8 mouse cellular contexts compared by ENCODE assay signal in the genomic region with DNA sequence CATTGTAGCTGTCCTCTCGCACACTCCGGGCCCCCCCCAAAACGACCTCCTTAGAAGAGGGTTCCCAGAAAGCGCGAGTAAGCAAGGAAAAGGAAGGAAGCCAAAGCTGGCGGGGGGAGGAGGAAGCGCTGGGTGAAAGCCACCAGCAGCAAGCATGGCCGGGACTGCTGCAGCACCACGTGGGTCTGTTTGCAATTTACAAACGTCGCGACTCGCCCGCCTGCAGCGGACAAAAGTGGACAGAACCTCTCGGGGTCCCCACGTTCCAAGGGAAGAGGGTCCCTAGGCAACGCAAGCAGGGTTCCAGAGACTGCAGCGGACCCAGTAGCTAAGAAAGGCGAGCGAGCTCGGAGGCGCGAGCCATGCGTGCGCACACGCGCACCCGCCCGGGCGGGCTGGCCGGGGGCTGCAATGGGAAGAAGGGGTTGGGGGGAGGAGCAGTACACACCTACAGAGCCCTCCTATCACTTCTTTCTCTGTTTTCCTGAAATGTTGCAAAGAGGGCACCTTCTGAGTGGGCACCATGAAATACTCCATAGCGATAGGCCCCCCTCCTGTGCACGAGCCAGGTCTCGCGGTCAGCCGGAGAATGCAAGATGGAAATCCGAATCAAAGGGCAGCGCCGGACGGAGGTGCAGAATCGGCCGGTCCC. TPM values are rescaled to one million over a fixed set of nuclear protein-coding genes. Genes with fewer than 3 reads are reported as not detected.
DNase-seq lines count a peak whose midpoint lies in the region; ATAC-seq and TF ChIP-seq lines count a peak whose summit lies in the region.

No protein-coding gene starts in this region.

- H3K4me2 ChIP-seq in limb, embryonic 14.5 days (replicated peaks; ENCODE audit: low read depth, low read length, severe bottlenecking) = peak overlapping the region; percentile 78
- peak overlapping the region; percentile 89 for H3K4me2 ChIP-seq in midbrain, embryonic 16.5 days (ENCODE audit: low read length)

- DNase-seq in kidney, adult 11 months = peak; percentile 75
- no peak for DNase-seq in kidney, adult 18-20 months
- DNase-seq in embryo, embryonic 11 days = peak; percentile 80
- peak; percentile 50 to 75 for DNase-seq in gastrocnemius, postnatal 4 days (ENCODE audit: low spot score in 2 of 2)
- peak; percentile 79 for DNase-seq in kidney, adult 2 months
- peak; percentile 40 for DNase-seq in limb, embryonic 14.5 days (ENCODE audit: low spot score)
- DNase-seq in spleen, postnatal 36 days (ENCODE audit: low spot score in 2 of 2) = peak; percentile 58 to 60

- TF ChIP-seq CTCF in kidney, adult 2 months (conservative IDR thresholded peaks at IDR 0.05; ENCODE audit: insufficient read depth, insufficient read length, low read depth, low read length) = no peak

- peak overlapping the region; percentile 62 for H3K4me3 ChIP-seq in kidney, adult 2 months (ENCODE audit: insufficient read depth, low read depth, low read length)
- H3K4me3 ChIP-seq in limb, embryonic 14.5 days (replicated peaks; ENCODE audit: low read length) = peak overlapping the region; percentile 81
- peak overlapping the region; percentile 81 for H3K4me3 ChIP-seq in midbrain, embryonic 16.5 days (ENCODE audit: low read depth, low read length)

- peak overlapping the region; percentile 77 for H3K9ac ChIP-seq in limb, embryonic 14.5 days (ENCODE audit: low read depth, low read length, severe bottlenecking)
- peak overlapping the region; percentile 82 for H3K9ac ChIP-seq in midbrain, embryonic 16.5 days (ENCODE audit: low read depth, low read length)

- H3K9me3 ChIP-seq in limb, embryonic 14.5 days (ENCODE audit: control insufficient read depth, low read length) = no peaks in the 10 kb centered on the region
- H3K9me3 ChIP-seq in midbrain, embryonic 16.5 days (replicated peaks; ENCODE audit: control insufficient read depth, low read length, poor library complexity, severe bottlenecking) = no peaks in the 10 kb centered on the region

- H3K36me3 ChIP-seq in kidney, adult 2 months (ENCODE audit: control insufficient read depth, insufficient read depth, low read length) = no peaks in the 10 kb centered on the region
- H3K36me3 ChIP-seq in limb, embryonic 14.5 days (ENCODE audit: control insufficient read depth, insufficient read depth, low read length) = no peaks in the 10 kb centered on the region
- no peaks in the 10 kb centered on the region for H3K36me3 ChIP-seq in midbrain, embryonic 16.5 days (ENCODE audit: control insufficient read depth, insufficient read depth, low read length)

- H3K27ac ChIP-seq in kidney, adult 2 months (ENCODE audit: insufficient read depth, low read depth, low read length) = peak overlapping the region; percentile 71; the same call in 1 of the 2 replicates
- H3K27ac ChIP-seq in limb, embryonic 14.5 days (replicated peaks; ENCODE audit: low read depth, low read length) = peak overlapping the region; percentile 93
- H3K27ac ChIP-seq in midbrain, embryonic 16.5 days (ENCODE audit: low read length) = peak overlapping the region; percentile 86

- H3K4me1 ChIP-seq in kidney, adult 2 months (ENCODE audit: control insufficient read depth, insufficient read depth, low read length) = peaks cover 11% of the 10 kb centered on the region
- H3K4me1 ChIP-seq in limb, embryonic 14.5 days (ENCODE audit: control insufficient read depth, insufficient read depth, low read length) = peaks cover 20% of the 10 kb centered on the region
- H3K4me1 ChIP-seq in midbrain, embryonic 16.5 days (ENCODE audit: control insufficient read depth, insufficient read depth, low read length) = peaks cover 17% of the 10 kb centered on the region

- TF ChIP-seq POLR2A in kidney, adult 2 months (IDR thresholded peaks at IDR 0.05; ENCODE audit: low read depth, low read length) = no peak
- 0 out of 2 replicates have a peak, but pooled peaks have one; percentile 12 for TF ChIP-seq POLR2A in limb, embryonic 14.5 days (IDR thresholded peaks at IDR 0.05; ENCODE audit: borderline replicate concordance, extremely low read depth, insufficient read depth, insufficient read length)

- ATAC-seq in limb, embryonic 14.5 days (ENCODE audit: low FRiP score, low read depth) = peak; percentile 29
- ATAC-seq in midbrain, embryonic 16.5 days = peak; percentile 57

- H3K27me3 ChIP-seq in kidney, adult 2 months (replicated peaks; ENCODE audit: control insufficient read depth, insufficient read depth, low read length) = no peaks in the 10 kb centered on the region
- H3K27me3 ChIP-seq in limb, embryonic 14.5 days (ENCODE audit: control insufficient read depth, insufficient read depth, low read length) = no peaks in the 10 kb centered on the region
- H3K27me3 ChIP-seq in midbrain, embryonic 16.5 days (ENCODE audit: control insufficient read depth, insufficient read depth, low read depth, low read length) = no peaks in the 10 kb centered on the region

- under 1% methylated on average over 43 of the region's 43 CpGs for WGBS in kidney, adult 2 months
- whole genome bisulfite sequencing in limb, embryonic 14.5 days = 1% methylated on average over 41 of the region's 43 CpGs
- under 1% methylated on average over 37 of the region's 43 CpGs for WGBS in midbrain, embryonic 16.5 days

RNA-seq across cellular contexts. Expression of a gene that starts 0.5 kb away (rescaled TPM):
- total RNA-seq in gastrocnemius, postnatal 4 days (2021) = 10 to 100 TPM; 10.5 to 11.6 TPM
- polyA plus RNA-seq in kidney, adult 2 months (2012; rRNA removed) = 4.5 and 5.1 TPM in 2 replicates
- 29.9 and 31.5 TPM in 2 replicates for polyA plus RNA-seq in limb, embryonic 14.5 days (2012; rRNA removed)
- 19.6 and 22.8 TPM in 2 replicates for polyA plus RNA-seq in limb, embryonic 14.5 days (2014; fragmentation: Nextera tagmentation; extraction: Ambion mirVana)
- polyA plus RNA-seq in midbrain, embryonic 16.5 days (2015; fragmentation: Nextera tagmentation; extraction: Ambion mirVana) = 8.0 and 9.1 TPM in 2 replicates

RNA-seq across cellular contexts. Expression of a gene that starts 17.5 kb away (rescaled TPM):
- total RNA-seq in gastrocnemius, postnatal 4 days (2021) = 1,000 to 10,000 TPM; 1,069 to 1,086 TPM
- polyA plus RNA-seq in kidney, adult 2 months (2012; rRNA removed) = 3.1 and 6.9 TPM in 2 replicates
- 40.7 and 44.2 TPM in 2 replicates for polyA plus RNA-seq in limb, embryonic 14.5 days (2012; rRNA removed)
- 47.3 and 53.7 TPM in 2 replicates for polyA plus RNA-seq in limb, embryonic 14.5 days (2014; fragmentation: Nextera tagmentation; extraction: Ambion mirVana)
- 23.0 and 27.4 TPM in 2 replicates for polyA plus RNA-seq in midbrain, embryonic 16.5 days (2015; fragmentation: Nextera tagmentation; extraction: Ambion mirVana)

RNA-seq across cellular contexts. Expression of a gene that starts 35.4 kb away (rescaled TPM):
- total RNA-seq in gastrocnemius, postnatal 4 days (2021) = 10 to 100 TPM; 41.4 to 45.9 TPM
- 210 and 226 TPM in 2 replicates for polyA plus RNA-seq in kidney, adult 2 months (2012; rRNA removed)
- polyA plus RNA-seq in limb, embryonic 14.5 days (2012; rRNA removed) = 83.8 and 110 TPM in 2 replicates
- 45.9 and 53.3 TPM in 2 replicates for polyA plus RNA-seq in limb, embryonic 14.5 days (2014; fragmentation: Nextera tagmentation; extraction: Ambion mirVana)
- polyA plus RNA-seq in midbrain, embryonic 16.5 days (2015; fragmentation: Nextera tagmentation; extraction: Ambion mirVana) = 13.0 and 14.0 TPM in 2 replicates
